Mouse (Mus musculus): Measurements from ENCODE around the gene Olfr315. TPM values are rescaled to one million over a fixed set of nuclear protein-coding genes. Genes with fewer than 3 reads are reported as not detected.
"Not testable (repeated sequence)": the region's sequence is repeated elsewhere in the genome, so short reads cannot be mapped to it uniquely, and the experiment has no call there.

Gene Olfr315
- polyA plus RNA-seq, 1 experiment from 2014 or later, result not detected

DNA sequence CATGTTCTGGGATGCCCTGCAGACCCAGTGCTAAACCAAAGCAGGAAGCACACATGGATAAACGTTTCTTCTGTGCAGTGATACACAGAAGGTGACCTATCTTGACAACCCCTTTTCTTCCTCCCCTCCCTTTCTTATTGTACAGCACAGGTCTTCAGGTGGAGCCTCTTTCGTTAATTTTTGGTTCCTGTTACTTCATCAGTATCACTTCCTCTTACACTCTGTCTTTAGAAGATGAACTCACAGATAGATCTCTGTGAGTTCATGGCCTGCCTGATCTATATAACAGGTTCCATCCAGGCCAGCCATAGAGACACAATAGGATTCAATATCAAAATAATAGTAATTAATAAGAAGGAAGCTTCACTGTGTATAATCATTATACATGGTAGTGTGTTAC, 17.1 kb downstream of the Olfr315 start:
- 44% methylated on average over 2 of the region's 2 CpGs for WGBS
- Histone ChIP-seq H3K4me2 (no peak overlapping the region), H3K36me3 (no peaks in the 10 kb centered on the region), H3K9me3 (replicated peaks) (no peaks in the 10 kb centered on the region), H3K4me3 (replicated peaks) (no peak overlapping the region), H3K27me3 (no peaks in the 10 kb centered on the region), H3K9ac (no peak overlapping the region), H3K27ac (no peak overlapping the region), H3K4me1 (no peaks in the 10 kb centered on the region)
- ATAC-seq (replicated peaks; ENCODE audit: low FRiP score), result no peak

DNA sequence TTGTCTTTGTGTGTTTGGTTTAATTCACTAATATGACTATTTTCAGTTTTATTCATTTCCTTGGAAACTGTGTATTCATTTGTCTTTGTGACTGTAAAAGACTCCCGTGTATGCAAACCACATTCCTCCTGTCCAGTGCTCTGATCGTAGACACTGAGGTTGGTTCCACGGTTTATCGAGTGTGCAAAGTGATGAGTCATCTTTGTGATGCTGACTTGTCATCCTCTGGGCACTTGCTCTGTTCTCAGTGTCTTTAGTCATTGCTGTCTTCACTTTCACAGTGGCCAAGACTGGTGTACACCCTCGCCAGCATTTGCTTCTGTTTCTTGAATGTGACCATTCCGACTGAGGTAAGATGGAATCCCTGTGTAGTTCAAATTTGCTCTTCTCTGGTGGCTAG, 17.7 kb downstream of the Olfr315 start:
- WGBS, result 72% methylated on average over 6 of the region's 6 CpGs
- Histone ChIP-seq H3K4me2 (no peak overlapping the region), H3K27ac (no peak overlapping the region), H3K27me3 (no peaks in the 10 kb centered on the region), H3K4me1 (no peaks in the 10 kb centered on the region), H3K4me3 (replicated peaks) (no peak overlapping the region), H3K36me3 (no peaks in the 10 kb centered on the region), H3K9me3 (replicated peaks) (no peaks in the 10 kb centered on the region), H3K9ac (no peak overlapping the region)
- ATAC-seq (replicated peaks; ENCODE audit: low FRiP score), result no peak

DNA sequence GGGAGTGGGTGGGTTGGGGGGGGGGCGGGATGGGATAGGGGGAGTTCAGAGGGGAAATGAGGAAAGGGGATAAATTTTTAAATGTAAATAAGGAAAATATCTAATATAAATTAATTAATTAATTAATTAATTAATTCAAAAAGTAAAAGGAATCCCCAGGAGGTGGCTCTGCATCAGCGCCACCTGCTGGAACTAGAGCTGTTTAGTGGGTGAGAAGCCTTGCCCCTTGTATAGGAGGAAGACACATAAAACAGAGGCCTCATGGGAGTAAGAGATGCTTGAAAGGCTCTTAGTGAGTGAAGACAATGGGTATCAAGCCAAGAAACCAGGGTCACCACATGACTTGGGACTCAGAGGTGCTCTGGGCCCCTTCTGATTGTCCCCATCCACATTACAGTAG, 22.9 kb downstream of the Olfr315 start:
- no peak for ATAC-seq (replicated peaks; ENCODE audit: low FRiP score)
- H3K9me3 ChIP-seq (replicated peaks), result no peaks in the 10 kb centered on the region
- no peak overlapping the region for H3K9ac ChIP-seq
- no peaks in the 10 kb centered on the region for H3K27me3 ChIP-seq
- no peaks in the 10 kb centered on the region for H3K4me1 ChIP-seq
- no peak overlapping the region for H3K27ac ChIP-seq
- WGBS, result 89% methylated on average over 2 of the region's 2 CpGs
- no peaks in the 10 kb centered on the region for H3K36me3 ChIP-seq
- no peak overlapping the region for H3K4me3 ChIP-seq (replicated peaks)
- H3K4me2 ChIP-seq, result no peak overlapping the region

DNA sequence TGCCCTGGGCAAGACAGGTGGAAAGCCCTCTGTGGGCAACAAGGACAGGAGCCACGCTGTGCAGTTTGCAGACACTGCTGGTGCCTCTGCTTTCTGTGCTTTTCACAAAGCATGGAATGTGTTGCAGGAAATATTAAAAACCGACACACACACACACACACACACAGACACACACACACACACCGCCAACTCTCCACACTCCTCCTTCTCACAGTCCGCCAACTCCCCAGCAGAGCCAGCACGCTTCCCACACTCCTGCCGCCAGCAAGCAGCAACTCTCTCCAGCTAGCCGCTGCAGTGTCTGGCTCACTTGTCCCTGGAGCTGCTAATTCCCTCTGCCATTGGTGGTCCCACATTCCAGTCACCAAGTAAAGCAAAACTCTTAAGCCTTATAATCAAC, 23.9 kb downstream of the Olfr315 start:
- no peak overlapping the region for H3K4me3 ChIP-seq (replicated peaks)
- H3K4me2 ChIP-seq, result no peak overlapping the region
- 73% methylated on average over 7 of the region's 7 CpGs for WGBS
- H3K27me3 ChIP-seq, result no peaks in the 10 kb centered on the region
- no peaks in the 10 kb centered on the region for H3K9me3 ChIP-seq (replicated peaks)
- no peak for ATAC-seq (replicated peaks; ENCODE audit: low FRiP score)
- 0 out of 2 replicates have a peak, but pooled peaks cover 3% of the 10 kb centered on the region for H3K4me1 ChIP-seq
- H3K36me3 ChIP-seq, result no peaks in the 10 kb centered on the region
- no peak overlapping the region for H3K9ac ChIP-seq
- no peak overlapping the region for H3K27ac ChIP-seq

DNA sequence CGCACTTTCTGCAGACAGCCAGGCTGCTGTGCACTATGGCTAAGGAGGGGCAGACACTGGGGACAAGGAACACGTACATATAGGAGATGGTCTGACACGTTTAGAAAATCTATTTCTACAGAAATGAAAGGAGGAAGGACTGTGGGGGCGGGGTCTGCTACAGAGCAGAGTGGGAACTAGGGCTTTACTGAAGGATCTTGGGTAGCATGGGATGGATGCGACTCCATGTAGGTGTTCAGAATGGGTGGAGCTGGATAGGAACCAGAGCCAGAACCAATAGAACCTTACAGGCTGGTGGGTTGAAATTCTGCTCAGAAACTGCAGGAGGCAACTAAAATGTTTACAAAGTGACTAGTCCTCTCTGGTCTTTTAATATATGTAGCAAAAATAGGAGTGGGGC, 26.8 kb downstream of the Olfr315 start:
- ATAC-seq (replicated peaks; ENCODE audit: low FRiP score), result no peak

DNA sequence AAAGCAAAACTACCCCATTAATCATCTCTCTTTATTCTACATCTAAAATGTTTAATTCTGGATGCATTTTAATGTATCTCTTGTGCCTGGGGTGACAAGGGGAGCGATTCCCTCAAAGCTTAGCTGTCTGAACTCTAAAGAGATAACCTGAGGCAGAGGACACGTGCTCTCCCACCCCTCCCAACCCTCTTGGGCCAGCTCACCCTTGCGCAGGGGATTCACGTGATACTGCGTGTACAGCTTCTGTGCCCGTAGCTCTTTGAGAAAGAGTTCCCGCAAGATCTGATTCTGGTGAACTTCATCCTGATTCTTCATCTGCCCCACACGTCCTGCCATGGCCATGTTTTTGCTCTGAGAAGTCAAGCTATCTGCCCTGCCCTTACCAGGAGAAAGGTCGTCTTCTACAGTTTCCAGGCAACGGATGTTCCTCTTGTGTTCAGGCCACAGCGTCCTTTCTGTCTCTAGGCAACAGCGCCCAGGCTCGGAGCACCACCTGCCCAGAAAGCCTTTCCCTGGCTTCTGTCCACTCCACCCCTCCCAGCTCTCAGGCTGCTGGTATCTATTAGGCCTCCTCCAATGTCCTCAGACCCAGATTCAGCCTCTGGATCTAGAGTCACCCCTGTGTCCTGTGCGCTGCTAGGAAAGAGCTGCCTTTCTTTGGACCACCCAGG, 28.7 kb downstream of the Olfr315 start, which contains the start of gene Fam183b:
Fam183b (minus strand) TSS at position 403 of the 671 bp plus-strand sequence.
- ATAC-seq (replicated peaks; ENCODE audit: low FRiP score), result peak; percentile 46
- Histone ChIP-seq H3K36me3 (no peaks in the 10 kb centered on the region), H3K27me3 (no peaks in the 10 kb centered on the region), H3K9ac (no peak within 1 kb of the TSS), H3K27ac (no peak within 1 kb of the TSS), H3K4me3 (replicated peaks) (no peak within 1 kb of the TSS), H3K4me1 (0 out of 2 replicates have a peak, but pooled peaks cover 10% of the 10 kb centered on the region), H3K4me2 (no peak within 1 kb of the TSS), H3K9me3 (replicated peaks) (no peaks in the 10 kb centered on the region)
- 42% methylated on average over 14 of the region's 14 CpGs for WGBS

More for the DNA sequence above, 26.8 kb downstream of the Olfr315 start:
- H3K9ac ChIP-seq, result no peak overlapping the region
- H3K27ac ChIP-seq, result no peak overlapping the region
- H3K4me2 ChIP-seq, result no peak overlapping the region
- H3K9me3 ChIP-seq (replicated peaks), result no peaks in the 10 kb centered on the region
- 0 out of 2 replicates have a peak, but pooled peaks cover 10% of the 10 kb centered on the region for H3K4me1 ChIP-seq
- 73% methylated on average over 5 of the region's 5 CpGs for WGBS
- H3K36me3 ChIP-seq, result no peaks in the 10 kb centered on the region
- no peak overlapping the region for H3K4me3 ChIP-seq (replicated peaks)
- no peaks in the 10 kb centered on the region for H3K27me3 ChIP-seq

DNA sequence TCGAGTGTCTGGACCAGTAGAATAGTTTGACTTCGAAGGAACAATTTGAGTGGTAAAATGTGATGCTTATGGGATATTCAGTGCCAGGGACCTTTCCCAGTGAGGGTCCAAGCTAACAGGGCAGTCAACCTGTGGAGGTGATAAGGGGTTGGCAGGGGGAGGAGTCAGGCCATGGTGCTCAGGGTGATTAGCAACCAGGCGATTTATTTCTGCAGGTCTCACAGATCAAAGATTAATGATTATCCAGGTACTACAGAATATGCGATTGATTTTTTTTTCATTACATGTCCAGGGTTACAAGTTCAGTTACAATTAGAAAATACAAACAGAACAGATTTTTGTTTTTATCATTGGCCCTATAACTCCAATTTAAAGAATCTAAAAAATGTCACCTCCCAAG, 30.9 kb downstream of the Olfr315 start:
- H3K4me2 ChIP-seq, result no peak overlapping the region
- no peaks in the 10 kb centered on the region for H3K9me3 ChIP-seq (replicated peaks)
- H3K27me3 ChIP-seq, result no peaks in the 10 kb centered on the region
- no peak overlapping the region for H3K9ac ChIP-seq
- 0 out of 2 replicates have a peak, but pooled peaks cover 10% of the 10 kb centered on the region for H3K4me1 ChIP-seq
- WGBS, result 67% methylated on average over 4 of the region's 4 CpGs
- ATAC-seq (replicated peaks; ENCODE audit: low FRiP score), result no peak
- H3K36me3 ChIP-seq, result no peaks in the 10 kb centered on the region
- H3K27ac ChIP-seq, result no peak overlapping the region
- no peak overlapping the region for H3K4me3 ChIP-seq (replicated peaks)

DNA sequence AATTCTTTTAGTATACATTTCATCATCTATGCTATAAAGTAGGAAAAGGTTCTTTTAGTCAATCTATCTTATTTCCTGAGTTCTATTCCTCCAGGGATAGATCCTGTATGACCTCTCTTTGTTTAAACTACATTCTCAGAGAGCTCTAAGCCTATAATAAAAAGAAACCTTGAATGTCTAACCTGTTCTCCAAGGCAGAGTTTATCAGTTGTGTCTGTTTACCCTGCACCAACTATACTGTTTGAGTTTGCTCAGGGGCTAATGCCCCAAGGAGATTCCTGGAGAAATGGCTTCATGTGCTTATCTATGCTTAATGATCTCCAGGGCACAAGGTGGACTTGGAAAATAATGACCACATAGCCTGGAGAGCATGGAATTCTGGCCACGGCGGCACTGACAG, 31.4 kb downstream of the Olfr315 start:
- Histone ChIP-seq H3K27ac (no peak overlapping the region), H3K36me3 (no peaks in the 10 kb centered on the region), H3K4me1 (0 out of 2 replicates have a peak, but pooled peaks cover 10% of the 10 kb centered on the region), H3K4me2 (no peak overlapping the region), H3K4me3 (replicated peaks) (no peak overlapping the region), H3K27me3 (no peaks in the 10 kb centered on the region), H3K9ac (no peak overlapping the region), H3K9me3 (replicated peaks) (no peaks in the 10 kb centered on the region)
- 63% methylated on average over 2 of the region's 2 CpGs for WGBS
- no peak for ATAC-seq (replicated peaks; ENCODE audit: low FRiP score)

DNA sequence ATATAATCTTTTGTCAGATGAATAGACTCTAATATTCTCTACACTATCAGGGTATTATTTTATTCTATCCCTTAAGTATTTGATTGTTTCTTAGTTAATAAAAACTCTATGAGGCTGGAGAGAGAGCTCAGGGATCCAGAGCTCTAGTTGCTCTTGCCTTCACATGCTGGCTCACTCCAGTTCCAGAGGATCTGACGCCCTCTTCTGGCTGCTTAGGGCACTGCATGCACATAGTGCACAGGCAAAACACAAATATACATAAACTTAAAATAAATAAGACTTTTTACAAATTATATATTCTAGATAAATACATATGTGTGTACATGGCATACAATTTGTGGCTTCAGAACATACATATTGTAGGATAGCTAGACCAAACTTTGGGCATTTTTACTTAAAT, 39.0 kb downstream of the Olfr315 start:
- 6% methylated on average over 1 of the region's 1 CpGs for WGBS
- H3K27ac ChIP-seq, result no peak overlapping the region
- no peaks in the 10 kb centered on the region for H3K4me1 ChIP-seq
- H3K9me3 ChIP-seq (replicated peaks), result no peaks in the 10 kb centered on the region
- H3K4me2 ChIP-seq, result no peak overlapping the region
- ATAC-seq (replicated peaks; ENCODE audit: low FRiP score), result no peak
- H3K36me3 ChIP-seq, result no peaks in the 10 kb centered on the region
- H3K4me3 ChIP-seq (replicated peaks), result no peak overlapping the region
- no peak overlapping the region for H3K9ac ChIP-seq
- H3K27me3 ChIP-seq, result no peaks in the 10 kb centered on the region

DNA sequence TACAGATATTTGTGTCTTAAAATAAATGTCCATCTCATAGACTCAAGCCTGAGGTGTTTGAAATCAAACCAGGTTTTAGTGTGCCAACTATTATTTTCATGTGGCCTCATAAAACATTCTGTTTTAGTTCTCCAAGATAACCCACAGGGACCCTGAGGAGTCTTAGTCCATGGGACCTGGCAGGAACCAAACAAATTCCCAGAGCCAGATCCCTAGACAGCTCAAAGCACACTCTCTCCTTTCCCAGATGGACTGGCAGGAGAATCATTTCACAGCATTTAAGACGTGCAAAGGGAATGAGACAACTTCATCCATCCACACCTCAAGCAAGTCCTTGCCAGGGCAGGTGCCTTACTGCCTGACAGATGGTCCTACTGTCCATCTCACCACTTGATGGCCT, 41.7 kb downstream of the Olfr315 start, which contains the start of gene Olfr313:
Olfr313 (plus strand) TSS at position 301 of the 400 bp plus-strand sequence.
- not testable (repeated sequence) for H3K36me3 ChIP-seq; H3K9me3 ChIP-seq (replicated peaks); H3K4me2 ChIP-seq; H3K9ac ChIP-seq; H3K27me3 ChIP-seq; H3K27ac ChIP-seq; ATAC-seq (replicated peaks; ENCODE audit: low FRiP score); H3K4me3 ChIP-seq (replicated peaks); H3K4me1 ChIP-seq
- 56% methylated on average over 1 of the region's 1 CpGs for WGBS

DNA sequence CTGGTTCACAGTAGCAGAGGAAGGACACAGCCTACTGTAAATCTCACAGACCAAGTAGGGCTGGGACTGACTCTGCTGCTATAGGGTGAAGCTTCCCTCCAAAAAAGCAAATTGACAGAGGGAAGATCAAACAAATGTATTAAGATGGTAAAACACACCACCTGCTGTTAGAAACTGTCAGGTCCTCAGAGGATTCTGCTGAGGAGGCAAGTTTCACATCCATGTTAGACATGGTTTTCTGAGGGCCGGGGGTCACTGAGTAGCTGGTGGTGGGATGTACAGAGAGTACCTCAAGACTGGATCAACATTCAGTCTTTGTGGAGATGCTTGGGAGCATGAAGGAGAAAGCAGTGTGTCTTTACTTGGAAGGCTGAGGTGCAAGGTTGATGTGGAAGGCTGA, 42.7 kb downstream of the Olfr315 start:
- ATAC-seq (replicated peaks; ENCODE audit: low FRiP score), result no peak
- WGBS, result 78% methylated on average over 1 of the region's 1 CpGs
- Histone ChIP-seq H3K27ac (no peak overlapping the region), H3K27me3 (no peaks in the 10 kb centered on the region), H3K36me3 (no peaks in the 10 kb centered on the region), H3K4me1 (no peaks in the 10 kb centered on the region), H3K9me3 (replicated peaks) (no peaks in the 10 kb centered on the region), H3K4me2 (no peak overlapping the region), H3K9ac (no peak overlapping the region), H3K4me3 (replicated peaks) (no peak overlapping the region)

DNA sequence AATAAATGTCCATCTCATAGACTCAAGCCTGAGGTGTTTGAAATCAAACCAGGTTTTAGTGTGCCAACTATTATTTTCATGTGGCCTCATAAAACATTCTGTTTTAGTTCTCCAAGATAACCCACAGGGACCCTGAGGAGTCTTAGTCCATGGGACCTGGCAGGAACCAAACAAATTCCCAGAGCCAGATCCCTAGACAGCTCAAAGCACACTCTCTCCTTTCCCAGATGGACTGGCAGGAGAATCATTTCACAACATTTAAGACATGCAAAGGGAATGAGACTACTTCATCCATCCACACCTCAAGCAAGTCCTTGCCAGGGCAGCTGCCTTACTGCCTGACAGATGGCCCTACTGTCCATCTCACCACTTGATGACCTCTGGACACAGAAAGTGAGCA, 55.9 kb downstream of the Olfr315 start, which contains the start of gene Olfr312:
Olfr312 (plus strand) TSS at position 301 of the 400 bp plus-strand sequence.
- H3K9me3 ChIP-seq (replicated peaks); H3K27ac ChIP-seq; ATAC-seq (replicated peaks; ENCODE audit: low FRiP score); H3K4me1 ChIP-seq; H3K4me2 ChIP-seq; H3K27me3 ChIP-seq; H3K4me3 ChIP-seq (replicated peaks); H3K9ac ChIP-seq; H3K36me3 ChIP-seq: not testable (repeated sequence)

DNA sequence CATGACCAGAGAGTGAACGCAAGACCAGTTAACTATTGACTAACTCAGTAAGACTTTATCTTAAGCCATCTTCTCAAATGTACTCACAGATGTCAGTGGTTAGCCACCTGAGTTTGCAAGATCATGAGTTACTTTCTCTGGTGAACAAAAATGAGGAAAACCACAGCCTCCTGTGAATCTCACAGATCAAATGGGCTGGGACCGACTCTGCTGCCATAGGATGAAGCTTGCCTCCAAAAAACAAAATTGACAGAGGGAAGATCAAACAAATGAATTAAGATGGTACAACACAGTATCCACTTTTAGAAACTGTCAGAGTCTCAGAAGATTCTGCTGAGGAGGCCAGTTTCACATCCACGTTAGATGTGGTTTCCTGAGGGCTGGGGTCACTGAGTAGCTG, 56.8 kb downstream of the Olfr315 start:
- WGBS, result 74% methylated on average over 3 of the region's 3 CpGs
- no peaks in the 10 kb centered on the region for H3K9me3 ChIP-seq (replicated peaks)
- H3K4me3 ChIP-seq (replicated peaks), result no peak overlapping the region

More for the DNA sequence above, 56.8 kb downstream of the Olfr315 start:
- H3K27ac ChIP-seq, result no peak overlapping the region
- H3K4me2 ChIP-seq, result no peak overlapping the region
- H3K36me3 ChIP-seq, result no peaks in the 10 kb centered on the region
- H3K27me3 ChIP-seq, result 0 out of 2 replicates have a peak, but pooled peaks cover 6% of the 10 kb centered on the region
- no peaks in the 10 kb centered on the region for H3K4me1 ChIP-seq
- ATAC-seq (replicated peaks; ENCODE audit: low FRiP score), result no peak
- no peak overlapping the region for H3K9ac ChIP-seq

Measured in kidney, embryonic 15.5 days (tissue).